Mouse (Mus musculus) megakaryocyte-erythroid progenitor cell, adult 5-6 weeks (primary cell): ENCODE data around the gene Mfsd12. TPM values are rescaled to one million over a fixed set of nuclear protein-coding genes. Genes with fewer than 3 reads are reported as not detected.

Experiments
- ATAC-seq: replicated peaks from 2 replicates; pipeline ENCODE4 v1.8.0; 2016; ENCODE audit warnings: mild to moderate bottlenecking, inconsistent platforms; ENCODE audit not compliant: severe bottlenecking, poor library complexity, low FRiP score, low TSS enrichment
- total RNA-seq, 2 experiments: library from RNA; stranded (forward) in 1 of 2; stranded (reverse) in 1 of 2; fragments of 200-1000, 215-1000 nt in 1 of 2; fragments of >200 nt in 1 of 2; fragmentation: Nextera tagmentation in 1 of 2; gene quantifications; 2 replicates each; pipeline ENCODE4 v1.2.3; 2014 to 2017

Mfsd12 gene
- total RNA-seq (2014; fragmentation: Nextera tagmentation) (15.7 and 16.4 TPM in 2 replicates), total RNA-seq (2017) (13.9 and 14.1 TPM in 2 replicates)

DNA sequence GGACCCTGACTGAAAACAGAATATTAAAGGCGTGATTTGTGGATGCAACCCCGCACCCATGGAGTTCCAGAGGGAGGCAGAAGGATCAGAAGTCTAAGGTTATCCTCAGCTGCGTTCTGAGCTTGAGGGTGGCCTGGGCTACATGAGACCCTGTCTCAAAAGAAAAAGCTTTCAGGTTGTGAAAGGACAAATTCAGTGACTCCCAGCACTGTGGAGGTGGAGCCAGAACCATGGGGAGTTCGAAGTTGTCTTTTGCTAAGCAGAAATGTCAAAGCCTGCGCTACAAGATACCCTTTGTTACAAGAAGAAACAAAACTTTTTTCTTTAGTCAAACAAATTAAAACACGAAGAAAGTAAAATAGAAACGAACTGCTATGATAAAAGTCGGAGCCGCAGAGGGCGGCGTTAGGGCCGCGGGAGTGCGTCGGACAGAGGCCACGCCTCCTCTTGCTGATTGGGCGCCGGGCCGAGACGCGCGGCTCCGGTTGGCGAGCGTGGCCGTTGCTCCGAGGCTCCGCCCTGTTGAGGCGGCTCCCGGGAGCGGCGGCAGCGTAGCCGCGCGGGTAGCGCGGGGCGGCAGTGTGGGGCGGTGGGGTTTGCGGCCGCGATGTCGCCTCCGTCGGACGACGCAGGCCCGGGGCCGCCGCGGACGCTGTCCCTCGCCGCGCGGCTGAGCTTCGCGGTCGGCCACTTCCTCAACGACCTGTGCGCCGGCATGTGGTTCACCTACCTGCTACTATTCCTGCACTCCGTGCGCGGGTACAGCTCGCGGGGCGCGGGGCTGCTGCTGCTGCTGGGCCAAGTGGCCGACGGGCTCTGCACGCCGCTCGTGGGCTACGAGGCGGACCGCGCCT is at the start of gene Mfsd12:
TSS of gene Mfsd12 (plus strand) at position 501 of the 854 bp plus-strand sequence.
- ATAC-seq = peak; percentile 74

DNA sequence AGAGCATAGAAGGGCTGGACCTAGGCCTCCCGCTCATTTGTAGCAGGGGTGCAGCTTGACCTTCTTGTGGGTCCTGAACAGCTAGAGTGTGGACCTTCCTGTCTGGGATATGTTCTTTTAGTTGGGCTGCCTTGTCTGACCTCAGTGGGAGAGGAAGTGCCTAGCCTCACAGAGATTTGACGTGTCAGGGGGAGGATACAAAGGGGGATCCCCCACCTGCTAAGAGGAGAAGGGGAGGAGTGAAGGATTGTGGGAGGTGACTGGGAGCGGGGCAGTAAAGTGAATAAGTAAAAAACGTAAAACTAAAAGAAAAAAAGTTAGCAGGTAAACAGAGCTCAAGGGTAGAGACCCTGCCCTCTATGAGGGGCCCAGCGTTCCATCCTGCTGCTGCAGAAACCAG is 47.7 kb upstream of the Mfsd12 start:
- ATAC-seq = no peak

DNA sequence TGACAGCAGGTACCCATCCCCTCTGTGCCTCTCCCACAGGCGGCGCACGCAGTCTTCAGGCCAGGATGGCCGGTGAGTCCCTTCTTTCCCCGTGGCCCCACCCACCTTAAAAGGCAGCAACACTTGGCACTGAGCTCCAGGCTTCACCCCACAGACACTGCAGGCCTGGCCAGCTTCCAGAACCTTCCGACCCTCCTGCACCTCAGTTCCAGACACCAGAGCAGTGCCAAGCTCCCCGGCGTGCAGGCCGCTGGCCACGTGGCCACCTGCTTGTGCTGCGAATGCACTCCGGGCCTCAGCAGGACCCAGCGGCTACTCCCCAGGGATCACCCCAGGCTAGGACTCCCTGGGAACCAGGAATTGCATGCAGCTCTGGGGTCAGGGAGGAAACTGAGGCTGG is 43.7 kb upstream of the Mfsd12 start:
- no peak for ATAC-seq

DNA sequence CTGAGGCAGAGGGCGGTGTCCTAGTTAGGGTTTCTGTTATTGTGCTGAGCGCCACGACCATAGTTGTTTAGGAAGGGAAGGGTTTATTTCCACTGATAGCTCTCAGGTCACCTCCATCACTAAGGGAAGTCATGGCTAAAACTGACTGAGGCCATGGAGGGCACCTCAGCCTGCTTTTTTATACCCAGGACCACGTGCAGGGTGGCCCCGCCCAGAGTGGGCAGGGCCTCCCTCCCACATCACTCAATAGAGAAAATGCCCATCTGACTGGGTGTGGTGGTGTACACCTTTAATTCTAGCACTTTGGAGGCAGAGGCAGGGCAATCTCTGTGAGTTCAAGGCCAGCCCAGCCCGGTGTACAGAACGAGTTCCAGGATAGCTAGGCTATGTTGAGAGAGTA is 43.1 kb upstream of the Mfsd12 start:
- ATAC-seq = no peak

DNA sequence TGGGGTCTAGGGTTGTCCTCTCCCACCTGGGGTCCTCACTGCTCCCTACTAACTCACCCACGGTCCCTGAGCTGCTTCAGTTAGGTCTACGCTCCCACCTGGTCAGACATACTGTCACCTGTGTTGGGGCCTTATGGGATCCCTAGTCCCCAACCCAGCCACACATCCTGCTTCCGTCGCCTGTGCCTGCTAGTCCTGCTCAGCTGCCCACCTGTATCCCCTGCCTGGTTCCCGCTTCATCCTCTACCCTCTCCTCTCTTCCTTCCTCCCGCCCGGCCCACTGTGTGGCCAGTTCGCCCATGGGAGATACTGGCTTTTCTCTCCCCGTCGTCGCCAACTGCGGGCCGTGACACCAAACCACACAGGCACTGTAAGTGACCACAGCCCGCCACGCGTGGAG is 41.7 kb upstream of the Mfsd12 start:
- ATAC-seq = no peak

DNA sequence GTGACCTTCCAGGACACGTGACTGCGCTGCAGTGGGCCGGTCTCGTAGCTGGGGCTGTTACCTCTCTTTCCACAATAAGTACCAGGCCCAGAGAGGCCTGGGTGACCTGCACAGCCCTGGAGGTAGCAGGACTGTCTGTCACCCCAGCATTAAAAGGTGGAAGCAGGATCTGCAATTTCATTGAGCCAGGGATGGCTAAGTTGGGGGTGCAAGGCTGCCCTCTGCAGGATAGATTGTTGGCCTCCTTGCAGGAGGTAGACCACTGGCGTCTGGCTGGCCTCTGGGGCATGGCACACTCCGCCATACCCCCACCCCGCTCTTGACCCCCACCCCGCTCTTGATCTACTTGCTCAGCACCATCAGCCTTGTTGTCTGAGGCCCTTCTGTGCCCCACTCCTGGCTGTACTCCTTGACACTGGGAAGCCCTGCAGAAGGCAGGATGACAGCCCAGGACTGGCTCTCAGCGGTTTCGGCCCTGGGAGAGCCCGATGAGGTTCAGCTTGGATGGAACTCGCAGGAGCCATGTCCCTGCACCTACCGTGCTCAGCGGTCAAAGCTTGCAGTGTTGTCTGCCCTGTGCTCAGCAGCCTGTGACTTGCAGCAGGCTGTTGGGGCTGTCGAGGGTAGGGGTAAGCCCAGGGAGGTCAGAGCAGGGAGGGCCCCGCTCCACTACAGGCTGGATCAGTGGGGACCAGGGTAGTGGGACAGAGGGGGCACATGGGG is 40.8 kb upstream of the Mfsd12 start:
- ATAC-seq = no peak

DNA sequence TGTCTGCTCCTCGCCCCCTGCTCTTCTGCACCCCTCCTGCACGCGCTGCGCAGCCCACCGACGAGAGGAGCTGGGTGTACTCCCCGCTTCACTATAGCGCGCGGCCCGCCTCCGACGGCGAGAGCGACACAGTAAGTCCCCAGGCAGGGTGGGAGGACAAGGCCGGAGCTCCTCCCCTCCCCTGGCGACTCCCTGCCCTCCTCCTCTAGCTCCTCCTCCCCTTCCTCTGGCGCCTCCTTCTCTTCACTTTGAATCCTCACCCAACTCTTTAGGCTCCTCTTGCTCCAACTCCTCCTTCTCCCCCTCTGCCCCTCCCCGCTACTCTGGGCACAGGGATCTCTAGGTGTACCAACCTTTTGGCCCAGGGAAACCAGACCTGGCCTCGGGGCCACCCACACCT is 40.0 kb upstream of the Mfsd12 start:
- peak; percentile 11; the same call in 1 of the 2 replicates for ATAC-seq

DNA sequence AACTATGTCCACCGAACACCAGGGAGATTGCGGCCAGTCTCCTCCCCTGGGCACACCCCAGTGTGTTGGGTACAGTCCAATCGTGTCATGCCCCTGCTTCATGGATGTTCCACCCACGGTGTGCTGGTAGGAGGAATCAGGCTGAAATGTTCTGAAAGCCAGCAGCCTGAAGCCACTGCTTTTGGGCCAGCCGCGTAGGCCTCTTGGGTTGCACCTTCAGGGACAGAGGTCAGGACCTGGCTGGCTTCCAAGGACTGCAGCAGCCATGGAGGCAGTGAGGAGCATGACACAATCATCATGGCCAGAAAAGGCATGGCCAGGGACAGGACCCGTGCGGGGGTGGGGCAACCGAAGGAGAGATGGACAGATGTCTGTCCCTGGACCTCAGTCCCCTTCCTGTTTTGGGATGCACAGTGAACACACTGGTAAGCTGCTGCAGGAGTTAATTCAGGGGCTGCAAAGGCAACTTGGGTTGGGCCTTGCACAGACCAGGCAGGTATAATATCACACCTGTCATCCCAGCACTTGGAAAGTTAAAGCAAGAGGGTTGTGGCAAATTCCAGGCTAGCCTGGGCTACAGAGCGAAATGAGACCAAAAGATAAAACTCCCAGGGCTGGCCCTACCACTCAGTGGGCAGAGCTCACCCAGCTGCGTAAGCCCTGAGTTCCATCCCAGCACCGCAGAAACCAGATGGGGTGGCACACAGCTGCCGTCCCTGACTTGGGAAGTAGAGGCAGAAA is 38.5 kb upstream of the Mfsd12 start:
- no peak for ATAC-seq

DNA sequence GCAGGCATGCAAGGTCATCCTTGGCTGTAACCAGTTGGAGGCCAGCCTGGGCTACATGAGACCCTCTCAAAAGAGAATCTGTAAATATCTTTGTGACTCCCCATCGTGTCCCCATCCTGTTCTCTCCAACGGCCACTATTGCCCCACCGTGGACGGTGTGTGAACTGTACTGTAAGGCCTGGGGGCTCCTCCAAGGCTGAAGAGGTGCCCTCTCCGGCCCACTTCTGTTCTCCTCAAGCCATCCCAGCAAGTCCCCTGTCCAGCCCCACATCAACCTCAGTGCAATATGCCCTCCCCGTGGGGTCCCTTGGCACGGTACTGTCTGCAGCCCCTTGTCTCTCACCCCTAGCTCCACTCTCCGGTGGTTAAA is 38.0 kb upstream of the Mfsd12 start:
- no peak for ATAC-seq

DNA sequence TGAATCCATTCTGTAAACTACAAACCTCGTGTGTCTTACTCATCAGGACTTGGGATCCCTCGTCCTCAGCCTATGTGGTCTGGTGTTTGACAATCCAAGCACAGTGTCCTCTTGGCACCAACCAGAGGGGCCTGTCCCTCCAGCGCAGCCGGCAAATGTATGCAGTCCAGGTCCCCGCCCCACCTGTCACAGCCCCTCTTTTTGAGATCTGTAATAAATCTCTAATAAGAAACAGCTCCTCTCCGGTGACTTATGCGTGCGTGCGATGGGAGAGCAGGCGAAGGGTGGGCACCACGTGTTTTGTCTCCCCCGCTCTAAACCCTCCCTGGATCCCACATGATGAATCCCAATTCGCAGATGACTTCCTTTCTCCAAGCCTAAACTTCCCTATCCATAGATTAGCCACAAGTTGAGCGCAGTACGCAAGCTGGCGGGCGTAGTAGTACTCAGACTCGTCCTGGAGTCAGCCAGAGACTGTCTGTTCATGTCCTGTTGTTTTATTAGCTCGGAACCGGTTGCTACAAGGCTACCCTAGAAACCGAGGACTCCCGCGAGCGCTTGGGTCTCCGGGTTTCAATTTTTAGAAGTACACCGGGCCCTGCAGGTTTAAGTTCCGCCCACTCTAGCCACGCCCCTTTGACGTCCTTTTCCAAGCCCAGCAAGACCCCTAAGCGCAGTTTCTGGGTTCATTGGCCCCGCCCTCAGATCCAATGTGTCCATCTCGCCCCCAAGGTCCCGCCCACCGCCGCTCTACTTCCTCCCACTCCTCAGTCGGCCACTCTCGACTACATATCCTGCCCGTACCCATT is 37.3 kb upstream of the Mfsd12 start:
- peak; percentile 72; the same call in 1 of the 2 replicates for ATAC-seq

DNA sequence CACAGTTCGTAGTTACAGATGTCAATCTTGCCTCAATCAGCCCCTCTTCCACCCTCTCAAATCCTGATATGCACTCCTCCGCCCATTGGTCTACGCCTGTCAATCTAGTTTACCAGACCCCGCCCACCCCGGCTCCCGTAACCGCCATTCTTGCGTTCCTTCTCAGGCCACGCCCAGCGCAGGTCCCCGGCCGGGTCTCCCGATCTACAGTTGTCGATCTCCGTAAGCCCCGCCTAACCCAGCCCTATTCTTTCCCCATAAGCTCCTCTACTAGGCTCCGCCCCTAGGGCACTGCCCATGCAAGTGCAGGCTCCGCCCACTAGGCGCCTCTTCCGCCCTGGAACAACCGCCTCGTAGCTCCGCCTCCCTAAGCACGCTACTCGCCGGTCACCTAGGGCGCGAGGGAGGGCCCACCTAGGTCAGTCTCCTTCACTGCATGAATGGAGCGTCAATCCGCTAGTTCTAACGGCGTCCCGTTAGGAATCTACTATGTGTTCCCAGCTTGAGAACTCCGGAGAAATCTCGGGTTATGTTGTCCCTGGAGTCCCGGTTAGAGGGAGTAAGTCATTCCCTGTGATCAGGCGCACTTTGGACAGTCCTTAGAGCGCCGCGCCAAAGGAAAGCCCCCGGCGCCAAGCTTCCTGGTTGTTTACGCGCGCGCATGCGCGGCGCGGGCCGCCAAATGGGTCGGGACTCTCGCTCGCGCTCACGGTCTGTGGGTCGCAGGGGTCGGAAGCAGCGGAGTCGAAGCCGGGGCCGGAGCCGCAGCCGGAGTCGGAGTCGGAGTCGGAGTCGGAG is 36.5 kb upstream of the Mfsd12 start, which contains the start of gene Cactin:
TSS of gene Cactin (plus strand) at position 554 of the 798 bp plus-strand sequence.
- ATAC-seq = peak; percentile 75

DNA sequence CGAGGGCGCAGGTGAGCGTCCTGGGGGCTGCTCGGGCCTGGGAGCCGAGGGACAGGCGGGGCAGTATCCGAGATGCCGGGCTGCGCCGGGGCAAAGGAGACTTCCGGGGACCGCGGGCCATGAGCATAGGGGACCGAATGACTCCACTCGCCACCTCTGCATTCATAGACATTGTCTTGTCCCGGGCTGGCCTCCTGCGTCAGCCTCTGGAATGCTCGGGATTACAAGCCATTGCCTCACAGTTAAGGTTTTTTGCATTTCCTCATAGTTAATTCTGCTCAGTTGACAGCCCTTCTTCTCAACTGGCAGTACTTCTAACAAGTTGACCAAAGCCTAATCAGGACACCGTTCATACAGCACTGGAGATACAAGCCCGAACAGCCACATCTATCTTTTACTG is 35.9 kb upstream of the Mfsd12 start:
- ATAC-seq = no peak

DNA sequence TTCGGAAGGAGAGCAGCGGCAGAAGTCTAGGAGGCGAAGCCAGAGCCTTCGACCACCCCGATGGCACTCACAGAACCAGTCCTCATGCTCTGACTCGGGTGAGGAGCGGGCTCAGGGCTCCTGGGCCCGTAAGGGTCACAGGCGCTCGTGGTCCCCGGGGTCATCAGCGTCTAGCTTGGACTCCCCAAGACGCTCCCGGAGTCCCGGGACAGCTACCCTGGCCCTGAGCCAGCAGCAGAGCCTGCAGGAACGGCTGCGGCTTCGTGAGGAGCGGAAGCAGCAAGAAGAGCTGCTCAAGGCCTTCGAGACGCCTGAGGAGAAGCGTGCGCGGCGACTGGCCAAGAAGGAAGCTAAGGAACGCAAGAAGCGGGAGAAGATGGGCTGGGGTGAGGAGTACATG is 34.8 kb upstream of the Mfsd12 start:
- no peak for ATAC-seq

DNA sequence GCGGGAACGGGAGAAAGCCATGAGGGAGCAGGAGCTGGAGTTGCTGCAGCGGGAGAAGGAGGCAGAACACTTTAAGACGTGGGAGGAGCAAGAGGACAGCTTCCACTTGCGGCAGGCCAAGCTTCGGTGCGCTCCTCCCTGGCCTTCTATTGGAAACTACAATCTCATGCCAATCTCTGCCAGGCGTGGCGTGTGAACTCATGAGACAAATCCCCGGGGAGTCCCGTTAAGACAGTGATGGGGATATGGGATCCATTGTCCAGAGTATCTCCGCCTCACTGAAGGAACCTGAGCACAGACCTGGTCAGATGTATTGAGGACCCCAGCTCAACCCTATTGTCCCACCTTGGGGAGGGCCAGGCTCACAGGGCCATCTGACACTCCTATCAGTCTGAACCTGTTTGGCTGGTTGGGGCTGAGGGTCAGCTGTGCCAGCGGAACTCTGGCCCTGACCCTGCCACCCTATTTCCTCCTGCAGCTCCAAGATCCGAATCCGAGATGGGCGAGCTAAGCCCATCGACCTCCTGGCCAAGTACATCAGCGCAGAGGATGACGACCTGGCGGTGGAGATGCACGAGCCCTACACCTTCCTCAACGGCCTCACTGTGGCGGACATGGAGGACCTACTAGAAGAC is 34.0 kb upstream of the Mfsd12 start:
- ATAC-seq = no peak

DNA sequence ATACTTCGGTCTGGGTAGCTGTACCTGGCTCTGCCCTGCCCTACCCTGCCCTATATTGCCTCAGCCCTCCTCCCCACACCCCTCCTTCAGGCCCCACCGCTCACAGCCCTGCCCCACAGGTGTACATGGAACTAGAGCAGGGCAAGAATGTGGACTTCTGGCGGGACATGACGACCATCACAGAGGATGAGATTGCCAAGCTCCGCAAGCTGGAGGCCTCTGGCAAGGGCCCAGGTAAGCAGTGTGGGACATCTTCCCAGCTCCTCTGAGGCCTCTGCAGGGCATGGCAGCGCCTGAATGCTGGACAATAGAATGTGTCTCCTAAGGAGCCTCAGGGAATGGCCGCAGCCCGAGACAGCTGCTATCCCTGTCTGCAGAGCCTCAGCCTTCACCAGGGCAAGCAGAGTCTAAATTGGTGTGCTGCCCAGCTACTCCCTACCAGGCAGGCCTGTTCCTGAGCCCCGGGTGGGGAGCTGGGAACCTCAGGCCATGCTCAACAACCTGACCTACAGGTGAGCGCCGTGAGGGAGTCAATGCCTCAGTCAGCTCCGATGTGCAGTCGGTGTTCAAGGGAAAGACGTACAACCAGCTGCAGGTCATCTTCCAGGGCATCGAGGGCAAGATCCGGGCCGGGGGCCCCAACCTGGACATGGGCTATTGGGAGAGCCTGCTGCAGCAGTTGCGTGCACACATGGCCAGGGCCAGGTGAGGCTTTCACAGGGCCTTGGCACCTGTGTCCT is 33.3 kb upstream of the Mfsd12 start:
- no peak for ATAC-seq

DNA sequence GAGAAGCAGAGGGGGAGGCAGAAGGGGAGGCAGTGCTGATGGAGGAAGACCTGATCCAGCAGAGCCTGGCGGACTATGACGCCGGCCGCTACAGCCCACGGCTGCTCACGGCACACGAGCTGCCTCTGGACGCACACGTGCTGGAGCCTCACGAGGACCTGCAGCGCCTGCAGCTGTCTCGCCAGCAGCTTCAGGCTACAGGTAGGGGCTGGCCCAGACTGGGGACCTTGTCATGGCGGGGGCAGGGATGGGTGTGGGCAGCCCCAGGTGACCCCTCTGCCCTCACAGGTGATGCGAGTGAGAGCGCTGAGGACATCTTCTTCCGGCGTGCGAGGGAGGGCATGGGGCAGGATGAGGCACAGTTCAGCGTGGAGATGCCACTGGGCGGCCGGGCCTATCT is 32.1 kb upstream of the Mfsd12 start:
- ATAC-seq = no peak

DNA sequence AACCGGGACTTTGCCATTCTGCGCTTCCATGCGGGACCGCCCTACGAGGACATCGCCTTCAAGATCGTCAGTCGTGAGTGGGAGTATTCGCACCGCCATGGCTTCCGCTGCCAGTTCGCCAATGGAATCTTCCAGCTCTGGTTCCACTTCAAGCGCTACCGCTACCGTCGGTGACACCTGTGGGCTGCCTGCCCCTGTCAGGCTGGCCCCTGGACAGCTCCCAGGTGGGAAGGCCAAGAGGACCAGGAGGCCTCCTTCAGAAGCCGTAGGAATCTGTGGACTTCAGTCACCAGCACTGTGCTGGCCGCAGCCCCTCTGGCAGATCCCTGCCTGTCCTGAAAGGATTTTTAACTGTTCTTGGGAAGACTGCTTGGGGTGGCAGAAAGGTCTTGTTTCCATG is 31.5 kb upstream of the Mfsd12 start:
- no peak for ATAC-seq
